Mouse (Mus musculus): Measurements from ENCODE around the gene Rptor. TPM values are rescaled to one million over a fixed set of nuclear protein-coding genes. Genes with fewer than 3 reads are reported as not detected.

Rptor gene
- polyA plus RNA-seq, 1 experiment from 2014 or later: 14.6 TPM

GRCm38 (mm10) chr11:119630329-119630728 lies 27.6 kb downstream of the Rptor start:
- H3K36me3 ChIP-seq (ENCODE audit: insufficient read depth): no peaks in the 10 kb centered on the region
- TF ChIP-seq CTCF (IDR thresholded peaks at IDR 0.05; ENCODE audit: low read depth): no peak
- no peak overlapping the region for H3K9ac ChIP-seq
- H3K4me1 ChIP-seq (ENCODE audit: insufficient read depth): no peaks in the 10 kb centered on the region; the same call in 1 of the 2 replicates
- WGBS: 71% methylated on average over 5 of the region's 5 CpGs
- no peak overlapping the region for H3K4me3 ChIP-seq (ENCODE audit: low read depth, low read length)
- H3K4me2 ChIP-seq: no peak overlapping the region
- no peaks in the 10 kb centered on the region for H3K27me3 ChIP-seq (ENCODE audit: insufficient read depth, low read length)
- no peak overlapping the region for H3K27ac ChIP-seq (ENCODE audit: low read depth)
- no peak for DNase-seq
- H3K9me3 ChIP-seq (ENCODE audit: low read depth, low read length): no peaks in the 10 kb centered on the region
- no peak for ATAC-seq (ENCODE audit: insufficient read depth)

GRCm38 (mm10) chr11:119631222-119631870 lies 28.6 kb downstream of the Rptor start:
- Histone ChIP-seq H3K4me2 (no peak overlapping the region), H3K27ac (ENCODE audit: low read depth) (no peak overlapping the region), H3K4me1 (ENCODE audit: insufficient read depth) (no peaks in the 10 kb centered on the region; the same call in 1 of the 2 replicates), H3K9me3 (ENCODE audit: low read depth, low read length) (no peaks in the 10 kb centered on the region), H3K36me3 (ENCODE audit: insufficient read depth) (no peaks in the 10 kb centered on the region), H3K27me3 (ENCODE audit: insufficient read depth, low read length) (no peaks in the 10 kb centered on the region), H3K9ac (no peak overlapping the region), H3K4me3 (ENCODE audit: low read depth, low read length) (no peak overlapping the region)
- ATAC-seq (ENCODE audit: insufficient read depth): no peak
- no peak for TF ChIP-seq CTCF (IDR thresholded peaks at IDR 0.05; ENCODE audit: low read depth)
- DNase-seq: peak; percentile 9
- WGBS: 39% methylated on average over 3 of the region's 3 CpGs

GRCm38 (mm10) chr11:119636371-119636883 lies 33.7 kb downstream of the Rptor start:
- TF ChIP-seq CTCF (IDR thresholded peaks at IDR 0.05; ENCODE audit: low read depth): no peak

GRCm38 (mm10) chr11:119637519-119637918 lies 34.8 kb downstream of the Rptor start:
- no peak for DNase-seq

More at GRCm38 (mm10) chr11:119636371-119636883, 33.7 kb downstream of the Rptor start:
- Histone ChIP-seq H3K27ac (ENCODE audit: low read depth) (no peak overlapping the region), H3K36me3 (ENCODE audit: insufficient read depth) (no peaks in the 10 kb centered on the region), H3K4me3 (ENCODE audit: low read depth, low read length) (no peak overlapping the region), H3K4me2 (no peak overlapping the region), H3K9ac (no peak overlapping the region), H3K27me3 (ENCODE audit: insufficient read depth, low read length) (no peaks in the 10 kb centered on the region), H3K9me3 (ENCODE audit: low read depth, low read length) (no peaks in the 10 kb centered on the region), H3K4me1 (ENCODE audit: insufficient read depth) (no peaks in the 10 kb centered on the region)
- WGBS: 69% methylated on average over 4 of the region's 4 CpGs
- no peak for DNase-seq
- no peak for ATAC-seq (ENCODE audit: insufficient read depth)

GRCm38 (mm10) chr11:119640491-119640890 lies 37.8 kb downstream of the Rptor start:
- Histone ChIP-seq H3K4me1 (ENCODE audit: insufficient read depth) (no peaks in the 10 kb centered on the region), H3K27me3 (ENCODE audit: insufficient read depth, low read length) (no peaks in the 10 kb centered on the region), H3K4me2 (no peak overlapping the region), H3K9me3 (ENCODE audit: low read depth, low read length) (no peaks in the 10 kb centered on the region), H3K27ac (ENCODE audit: low read depth) (no peak overlapping the region), H3K4me3 (ENCODE audit: low read depth, low read length) (no peak overlapping the region), H3K36me3 (ENCODE audit: insufficient read depth) (no peaks in the 10 kb centered on the region), H3K9ac (no peak overlapping the region)
- TF ChIP-seq CTCF (IDR thresholded peaks at IDR 0.05; ENCODE audit: low read depth): no peak
- DNase-seq (peak; percentile 66), ATAC-seq (ENCODE audit: insufficient read depth) (no peak)
- 32% methylated on average over 9 of the region's 9 CpGs for WGBS

More at GRCm38 (mm10) chr11:119637519-119637918, 34.8 kb downstream of the Rptor start:
- 64% methylated on average over 6 of the region's 6 CpGs for WGBS
- Histone ChIP-seq H3K27ac (ENCODE audit: low read depth) (no peak overlapping the region), H3K9me3 (ENCODE audit: low read depth, low read length) (no peaks in the 10 kb centered on the region), H3K27me3 (ENCODE audit: insufficient read depth, low read length) (no peaks in the 10 kb centered on the region), H3K4me2 (no peak overlapping the region), H3K9ac (no peak overlapping the region), H3K36me3 (ENCODE audit: insufficient read depth) (no peaks in the 10 kb centered on the region), H3K4me3 (ENCODE audit: low read depth, low read length) (no peak overlapping the region), H3K4me1 (ENCODE audit: insufficient read depth) (no peaks in the 10 kb centered on the region)
- TF ChIP-seq CTCF (IDR thresholded peaks at IDR 0.05; ENCODE audit: low read depth): peak; percentile 60
- no peak for ATAC-seq (ENCODE audit: insufficient read depth)

GRCm38 (mm10) chr11:119641831-119642381 lies 39.2 kb downstream of the Rptor start:
- no peaks in the 10 kb centered on the region for H3K36me3 ChIP-seq (ENCODE audit: insufficient read depth)
- no peaks in the 10 kb centered on the region for H3K4me1 ChIP-seq (ENCODE audit: insufficient read depth)
- ATAC-seq (ENCODE audit: insufficient read depth) (no peak), DNase-seq (no peak)
- 88% methylated on average over 9 of the region's 9 CpGs for WGBS
- H3K9ac ChIP-seq: no peak overlapping the region; the same call in 1 of the 2 replicates
- H3K4me2 ChIP-seq: no peak overlapping the region
- H3K4me3 ChIP-seq (ENCODE audit: low read depth, low read length): no peak overlapping the region
- TF ChIP-seq CTCF (IDR thresholded peaks at IDR 0.05; ENCODE audit: low read depth): no peak
- no peaks in the 10 kb centered on the region for H3K27me3 ChIP-seq (ENCODE audit: insufficient read depth, low read length)
- H3K9me3 ChIP-seq (ENCODE audit: low read depth, low read length): no peaks in the 10 kb centered on the region
- H3K27ac ChIP-seq (ENCODE audit: low read depth): no peak overlapping the region

GRCm38 (mm10) chr11:119643347-119643746 lies 40.6 kb downstream of the Rptor start:
- Histone ChIP-seq H3K4me1 (ENCODE audit: insufficient read depth) (no peaks in the 10 kb centered on the region), H3K36me3 (ENCODE audit: insufficient read depth) (no peaks in the 10 kb centered on the region), H3K9me3 (ENCODE audit: low read depth, low read length) (no peaks in the 10 kb centered on the region), H3K4me2 (no peak overlapping the region), H3K9ac (no peak overlapping the region), H3K4me3 (ENCODE audit: low read depth, low read length) (no peak overlapping the region), H3K27ac (ENCODE audit: low read depth) (no peak overlapping the region), H3K27me3 (ENCODE audit: insufficient read depth, low read length) (no peaks in the 10 kb centered on the region)
- ATAC-seq (ENCODE audit: insufficient read depth) (no peak), DNase-seq (no peak)
- WGBS: 81% methylated on average over 7 of the region's 7 CpGs
- TF ChIP-seq CTCF (IDR thresholded peaks at IDR 0.05; ENCODE audit: low read depth): no peak
